33 mouse cellular contexts compared by ENCODE assay signal in genomic region chr7:89064462-89064861, GRCm38 (mm10).
"Had no signal": no experiment of that assay in that cellular context is flagged by ENCODE, and none has a peak within 500 bp of the region (broad histone marks: within the 10 kb centered on the region; RNA-seq: fewer than 3 reads in every experiment).

No protein-coding gene starts in this region.

- DNase-seq: left cerebral cortex, postnatal 4 days; liver; liver, embryonic 13.5 days; liver, postnatal 0 days; lung, adult 18-20 months; lung, adult 2 months; lung, embryonic 14.5 days; lung, postnatal 10 days; lung, postnatal 14 days; lung, postnatal 36 days; lung, postnatal 4 days; midbrain, embryonic 14.5 days had no signal

- H3K9me3 ChIP-seq: limb, embryonic 10.5 days; limb, embryonic 12.5 days; limb, embryonic 13.5 days; limb, embryonic 15.5 days; liver, embryonic 12.5 days; liver, embryonic 13.5 days; liver, embryonic 15.5 days; lung, embryonic 15.5 days; megakaryocyte, embryonic 14.5 days; midbrain, embryonic 10.5 days; midbrain, embryonic 12.5 days; midbrain, embryonic 13.5 days; midbrain, embryonic 15.5 days; neural tube, embryonic 12.5 days; neural tube, embryonic 13.5 days had no signal

- H3K4me2 ChIP-seq: limb, embryonic 12.5 days; limb, embryonic 13.5 days; limb, embryonic 15.5 days; liver, embryonic 11.5 days; liver, embryonic 12.5 days; liver, embryonic 13.5 days; liver, embryonic 15.5 days; lung, embryonic 14.5 days; lung, embryonic 15.5 days; midbrain, embryonic 11.5 days; midbrain, embryonic 12.5 days; midbrain, embryonic 13.5 days; midbrain, embryonic 15.5 days; neural tube, embryonic 12.5 days; neural tube, embryonic 13.5 days had no signal

- H3K27me3 ChIP-seq: limb, embryonic 12.5 days; limb, embryonic 13.5 days; limb, embryonic 15.5 days; liver, embryonic 12.5 days; liver, embryonic 13.5 days; liver, embryonic 15.5 days; lung, embryonic 15.5 days; megakaryocyte, embryonic 14.5 days; midbrain, embryonic 12.5 days; midbrain, embryonic 13.5 days; midbrain, embryonic 15.5 days; neural tube, embryonic 12.5 days; neural tube, embryonic 13.5 days had no signal

- H3K4me1 ChIP-seq: limb, embryonic 10.5 days; limb, embryonic 12.5 days; limb, embryonic 13.5 days; limb, embryonic 15.5 days; liver, embryonic 12.5 days; liver, embryonic 13.5 days; liver, embryonic 15.5 days; lung, embryonic 15.5 days; midbrain, embryonic 10.5 days; midbrain, embryonic 12.5 days; midbrain, embryonic 13.5 days; midbrain, embryonic 15.5 days; neural tube, embryonic 12.5 days; neural tube, embryonic 13.5 days had no signal

- H3K9ac ChIP-seq: limb, embryonic 12.5 days; limb, embryonic 13.5 days; limb, embryonic 15.5 days; liver, embryonic 12.5 days; liver, embryonic 13.5 days; liver, embryonic 14.5 days; liver, embryonic 15.5 days; liver, postnatal 0 days; lung, embryonic 14.5 days; lung, embryonic 15.5 days; midbrain, embryonic 12.5 days; midbrain, embryonic 13.5 days; midbrain, embryonic 15.5 days; neural tube, embryonic 12.5 days; neural tube, embryonic 13.5 days had no signal

- H3K36me3 ChIP-seq: limb, embryonic 10.5 days; limb, embryonic 12.5 days; limb, embryonic 13.5 days; limb, embryonic 15.5 days; liver, embryonic 12.5 days; liver, embryonic 13.5 days; liver, embryonic 15.5 days; lung, embryonic 15.5 days; midbrain, embryonic 10.5 days; midbrain, embryonic 12.5 days; midbrain, embryonic 13.5 days; midbrain, embryonic 15.5 days; neural tube, embryonic 12.5 days; neural tube, embryonic 13.5 days had no signal

- ATAC-seq: liver, embryonic 12.5 days; liver, postnatal 0 days; lung, postnatal 0 days; midbrain, embryonic 13.5 days; midbrain, embryonic 15.5 days; midbrain, embryonic 16.5 days had no signal

- H3K4me3 ChIP-seq: limb, embryonic 10.5 days; limb, embryonic 12.5 days; limb, embryonic 13.5 days; limb, embryonic 15.5 days; liver, embryonic 12.5 days; liver, embryonic 13.5 days; liver, embryonic 15.5 days; lung, embryonic 15.5 days; megakaryocyte, embryonic 14.5 days; midbrain, embryonic 10.5 days; midbrain, embryonic 12.5 days; midbrain, embryonic 13.5 days; midbrain, embryonic 15.5 days; myocyte; neural tube, embryonic 12.5 days; neural tube, embryonic 13.5 days had no signal

- H3K27ac ChIP-seq: limb, embryonic 10.5 days; limb, embryonic 12.5 days; limb, embryonic 13.5 days; limb, embryonic 15.5 days; liver, embryonic 12.5 days; liver, embryonic 13.5 days; liver, embryonic 14.5 days; liver, embryonic 15.5 days; lung, embryonic 15.5 days; macrophage; midbrain, embryonic 10.5 days; midbrain, embryonic 12.5 days; midbrain, embryonic 13.5 days; midbrain, embryonic 15.5 days; neural tube, embryonic 12.5 days; neural tube, embryonic 13.5 days had no signal
